Mouse (Mus musculus) lung, adult 18-20 months (tissue): ENCODE measurements around the gene Trip4.
A peak's percentile ranks its signal among the peaks of the same experiment; 100 is the strongest.

Experiments used
- DNase-seq, 2 experiments: peaks; one replicate each; pipeline ENCODE4 v3.0.0; 2022; ENCODE audit warnings: mixed read lengths in 2 of 2

The Trip4 gene

GRCm38 (mm10) chr9:65908394-65909300 lies at the start of gene Trip4, which contains the start of gene Csnk1g1:
Gene Trip4 (minus strand): TSS chr9:65908794.
Gene Csnk1g1 (plus strand): TSS chr9:65908924.
- DNase-seq = peak; percentile 97 to 98

GRCm38 (mm10) chr9:65951082-65951587 lies 42.5 kb upstream of the Trip4 start:
- no peak for DNase-seq

GRCm38 (mm10) chr9:65937566-65937965 lies 29.0 kb upstream of the Trip4 start:
- DNase-seq = no peak

GRCm38 (mm10) chr9:65929826-65930225 lies 21.2 kb upstream of the Trip4 start:
- DNase-seq = no peak

GRCm38 (mm10) chr9:65928456-65928855 lies 19.9 kb upstream of the Trip4 start:
- DNase-seq = no peak

GRCm38 (mm10) chr9:65917015-65917414 lies 8.4 kb upstream of the Trip4 start:
- no peak for DNase-seq

- DNase-seq = no peak
These were observed 5.4 kb upstream of the Trip4 start for GRCm38 (mm10) chr9:65913976-65914375.

GRCm38 (mm10) chr9:65909837-65910236 lies 1.2 kb upstream of the Trip4 start:
- no peak for DNase-seq

- DNase-seq = peak; percentile 57
These were observed 757 bp upstream of the Trip4 start for GRCm38 (mm10) chr9:65909301-65909801.

GRCm38 (mm10) chr9:65903419-65903818 lies 5.2 kb downstream of the Trip4 start:
- DNase-seq = no peak

- no peak for DNase-seq
These were observed 5.7 kb downstream of the Trip4 start for GRCm38 (mm10) chr9:65902879-65903278.

- DNase-seq = no peak
These were observed 11.6 kb downstream of the Trip4 start for GRCm38 (mm10) chr9:65896977-65897376.

- DNase-seq = no peak
These were observed 17.5 kb downstream of the Trip4 start for GRCm38 (mm10) chr9:65891126-65891525.

- peak; percentile 65 to 70 for DNase-seq
These were observed 18.4 kb downstream of the Trip4 start, which contains the start of gene Pclaf for GRCm38 (mm10) chr9:65890143-65890628. Gene Pclaf (plus strand): TSS chr9:65890237.

- peak; percentile 90 to 92 for DNase-seq
These were observed 23.9 kb downstream of the Trip4 start for GRCm38 (mm10) chr9:65884564-65885315.

GRCm38 (mm10) chr9:65859656-65860055 lies 48.9 kb downstream of the Trip4 start:
- no peak for DNase-seq

GRCm38 (mm10) chr9:65850203-65850602 lies 58.4 kb downstream of the Trip4 start:
- DNase-seq = no peak

GRCm38 (mm10) chr9:65848154-65848553 lies 60.4 kb downstream of the Trip4 start:
- no peak for DNase-seq

GRCm38 (mm10) chr9:65844421-65845165 lies 64.0 kb downstream of the Trip4 start:
- peak; percentile 40 to 60 for DNase-seq

- no peak for DNase-seq
These were observed 68.8 kb downstream of the Trip4 start for GRCm38 (mm10) chr9:65839841-65840240.

GRCm38 (mm10) chr9:65836916-65837315 lies 71.7 kb downstream of the Trip4 start:
- DNase-seq = no peak
